Mouse (Mus musculus) embryonic fibroblast, embryonic 13.5 days (primary cell): ENCODE measurements around the gene A930017K11Rik.

Source experiments
- CTCF ChIP-seq: IDR thresholded peaks from 2 replicates; pipeline ENCODE4 v1.5.1; 2011; ENCODE audit warnings: mild to moderate bottlenecking, control low read depth, low read length, moderate library complexity, borderline replicate concordance; ENCODE audit not compliant: insufficient read depth
- POLR2A ChIP-seq: IDR thresholded peaks from 2 replicates; pipeline ENCODE4 v1.6.1; 2011; ENCODE audit warnings: low read depth, mild to moderate bottlenecking, control low read depth, low read length, moderate library complexity

DNA sequence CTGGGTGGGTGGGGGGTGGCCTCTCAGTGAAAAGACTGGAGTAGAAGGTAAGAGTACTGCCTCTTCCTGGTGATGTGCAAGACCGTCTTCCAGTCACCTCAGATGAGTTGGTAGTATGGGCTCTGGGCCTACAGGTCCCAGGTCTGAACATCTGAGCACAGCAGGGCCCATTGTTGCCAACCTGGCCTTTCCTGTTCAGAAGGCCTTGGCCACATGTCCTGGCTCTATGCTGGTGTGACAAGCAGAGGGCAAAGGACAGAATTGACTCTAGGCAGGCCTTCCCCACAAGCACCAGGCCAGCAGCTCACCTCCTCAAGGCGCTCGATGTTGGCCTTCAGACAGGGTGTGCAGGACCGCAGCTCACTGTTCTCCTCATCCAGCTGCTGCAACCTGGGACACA, 39.9 kb upstream of the A930017K11Rik start:
- no peak for TF ChIP-seq CTCF
- no peak for TF ChIP-seq POLR2A
